Mouse (Mus musculus) limb, embryonic 10.5 days (tissue): ENCODE measurements around the gene Nepro. TPM values are rescaled to one million over a fixed set of nuclear protein-coding genes. Genes with fewer than 3 reads are reported as not detected.

Experiments used
- DNase-seq: peaks from one replicate; pipeline ENCODE4 v3.0.0-alpha.2; 2017; ENCODE audit warnings: low spot score
- H3K27ac ChIP-seq: fragments of 300-500 bp; sonication (generic); 2 replicates; pipeline ENCODE4 v1.5.1; 2016; ENCODE audit warnings: mild to moderate bottlenecking
- H3K27me3 ChIP-seq: fragments of 300-500 bp; sonication (generic); 2 replicates; pipeline ENCODE4 v1.6.1; 2016; ENCODE audit warnings: low read depth, mild to moderate bottlenecking; ENCODE audit not compliant: poor library complexity, severe bottlenecking
- H3K36me3 ChIP-seq: fragments of 300-500 bp; sonication (generic); 2 replicates; pipeline ENCODE4 v1.6.1; 2016; ENCODE audit warnings: mild to moderate bottlenecking, moderate library complexity
- H3K4me1 ChIP-seq: fragments of 300-500 bp; sonication (generic); 2 replicates; pipeline ENCODE4 v1.6.1; 2016
- H3K4me3 ChIP-seq: fragments of 300-500 bp; sonication (generic); 2 replicates; pipeline ENCODE4 v1.5.1; 2016; ENCODE audit warnings: mild to moderate bottlenecking, moderate library complexity
- H3K9me3 ChIP-seq: fragments of 300-500 bp; sonication (generic); replicated peaks from 2 replicates; pipeline ENCODE4 v1.6.1; 2016; ENCODE audit warnings: mild to moderate bottlenecking
- WGBS: fragments of 180-500 bp; shearing (Covaris S2); methylation state at CpG from one replicate; pipeline ENCODE4 v1.1.7; 2016; 5-methylcytosine and 5-hydroxymethylcytosine counted together
- polyA plus RNA-seq: library from polyadenylated mRNA; unstranded; fragments of >200 nt; fragmentation: Nextera tagmentation; extraction: Ambion mirVana; gene quantifications from 2 replicates; pipeline ENCODE4 v1.2.1, GENCODE M21; 2016

Gene Nepro
- polyA plus RNA-seq: 14.0 and 15.7 TPM in 2 replicates

- H3K27me3 ChIP-seq: no peaks in the 10 kb centered on the region
- peak; percentile 98 for DNase-seq
- H3K4me3 ChIP-seq: peak within 1 kb of the TSS; percentile 96
- H3K27ac ChIP-seq: peak within 1 kb of the TSS; percentile 99
- H3K9me3 ChIP-seq: no peaks in the 10 kb centered on the region
- peaks cover 40% of the 10 kb centered on the region for H3K36me3 ChIP-seq
- peaks cover 24% of the 10 kb centered on the region for H3K4me1 ChIP-seq
- WGBS: under 1% methylated on average over 63 of the region's 64 CpGs
Measured at GRCm38 (mm10) chr16:44724083-44724787, at the start of gene Nepro. Gene Nepro, plus strand, starts transcription at chr16:44724301.

GRCm38 (mm10) chr16:44676357-44676756 is 47.7 kb upstream of the Nepro start:
- Histone ChIP-seq H3K9me3 (no peaks in the 10 kb centered on the region), H3K4me1 (peaks cover 50% of the 10 kb centered on the region), H3K36me3 (no peaks in the 10 kb centered on the region), H3K4me3 (no peak overlapping the region), H3K27ac (peak overlapping the region; percentile 62; the same call in 1 of the 2 replicates), H3K27me3 (no peaks in the 10 kb centered on the region)
- DNase-seq: no peak
- WGBS: 96% methylated on average over 2 of the region's 2 CpGs

- Histone ChIP-seq H3K4me1 (peaks cover 26% of the 10 kb centered on the region), H3K27me3 (no peaks in the 10 kb centered on the region), H3K36me3 (no peaks in the 10 kb centered on the region), H3K9me3 (no peaks in the 10 kb centered on the region), H3K27ac (peak overlapping the region; percentile 79), H3K4me3 (no peak overlapping the region)
- WGBS: 74% methylated on average over 8 of the region's 8 CpGs
- DNase-seq: no peak
Measured at GRCm38 (mm10) chr16:44679082-44679481, 45.0 kb upstream of the Nepro start.

- H3K4me1 ChIP-seq: peaks cover 30% of the 10 kb centered on the region
- DNase-seq: peak; percentile 53
- H3K27me3 ChIP-seq: no peaks in the 10 kb centered on the region
- WGBS: 58% methylated on average over 8 of the region's 8 CpGs
- no peak overlapping the region for H3K4me3 ChIP-seq
- no peaks in the 10 kb centered on the region for H3K36me3 ChIP-seq
- H3K27ac ChIP-seq: peak overlapping the region; percentile 79
- H3K9me3 ChIP-seq: no peaks in the 10 kb centered on the region
Measured at GRCm38 (mm10) chr16:44679503-44679971, 44.6 kb upstream of the Nepro start.

GRCm38 (mm10) chr16:44680756-44681498 is 43.2 kb upstream of the Nepro start:
- H3K4me1 ChIP-seq: peaks cover 41% of the 10 kb centered on the region
- no peaks in the 10 kb centered on the region for H3K27me3 ChIP-seq
- no peaks in the 10 kb centered on the region for H3K36me3 ChIP-seq
- no peak overlapping the region for H3K4me3 ChIP-seq
- DNase-seq: no peak
- no peaks in the 10 kb centered on the region for H3K9me3 ChIP-seq
- peak overlapping the region; percentile 79 for H3K27ac ChIP-seq
- WGBS: 92% methylated on average over 9 of the region's 9 CpGs

- peak overlapping the region; percentile 30; the same call in 1 of the 2 replicates for H3K27ac ChIP-seq
- H3K27me3 ChIP-seq: no peaks in the 10 kb centered on the region
- peaks cover 55% of the 10 kb centered on the region for H3K4me1 ChIP-seq
- H3K36me3 ChIP-seq: no peaks in the 10 kb centered on the region
- 88% methylated on average over 7 of the region's 7 CpGs for WGBS
- no peak for DNase-seq
- no peaks in the 10 kb centered on the region for H3K9me3 ChIP-seq
- H3K4me3 ChIP-seq: no peak overlapping the region
Measured at GRCm38 (mm10) chr16:44684646-44685045, 39.5 kb upstream of the Nepro start.

- no peaks in the 10 kb centered on the region for H3K36me3 ChIP-seq
- 76% methylated on average over 7 of the region's 7 CpGs for WGBS
- no peaks in the 10 kb centered on the region for H3K27me3 ChIP-seq
- no peaks in the 10 kb centered on the region for H3K9me3 ChIP-seq
- DNase-seq: no peak
- peaks cover 49% of the 10 kb centered on the region for H3K4me1 ChIP-seq
- no peak overlapping the region for H3K4me3 ChIP-seq
- peak overlapping the region; percentile 74 for H3K27ac ChIP-seq
Measured at GRCm38 (mm10) chr16:44685401-44685800, 38.7 kb upstream of the Nepro start.

GRCm38 (mm10) chr16:44686991-44687718 is 36.9 kb upstream of the Nepro start:
- H3K4me3 ChIP-seq: peak overlapping the region; percentile 40
- WGBS: 53% methylated on average over 20 of the region's 20 CpGs
- peak; percentile 65 for DNase-seq
- no peaks in the 10 kb centered on the region for H3K27me3 ChIP-seq
- no peaks in the 10 kb centered on the region for H3K36me3 ChIP-seq
- peak overlapping the region; percentile 90 for H3K27ac ChIP-seq
- H3K9me3 ChIP-seq: no peaks in the 10 kb centered on the region
- H3K4me1 ChIP-seq: peaks cover 56% of the 10 kb centered on the region

- Histone ChIP-seq H3K27me3 (no peaks in the 10 kb centered on the region), H3K27ac (peak overlapping the region; percentile 90), H3K9me3 (no peaks in the 10 kb centered on the region), H3K4me1 (peaks cover 56% of the 10 kb centered on the region), H3K36me3 (no peaks in the 10 kb centered on the region), H3K4me3 (peak overlapping the region; percentile 40)
- 6% methylated on average over 18 of the region's 18 CpGs for WGBS
- DNase-seq: no peak
Measured at GRCm38 (mm10) chr16:44687719-44688420, 36.2 kb upstream of the Nepro start.

- H3K36me3 ChIP-seq: no peaks in the 10 kb centered on the region
- peaks cover 56% of the 10 kb centered on the region for H3K4me1 ChIP-seq
- peak overlapping the region; percentile 40; the same call in 1 of the 2 replicates for H3K4me3 ChIP-seq
- peak; percentile 43 for DNase-seq
- WGBS: 6% methylated on average over 4 of the region's 4 CpGs
- H3K27ac ChIP-seq: peak overlapping the region; percentile 90
- no peaks in the 10 kb centered on the region for H3K27me3 ChIP-seq
- H3K9me3 ChIP-seq: no peaks in the 10 kb centered on the region
Measured at GRCm38 (mm10) chr16:44688507-44688906, 35.6 kb upstream of the Nepro start.

GRCm38 (mm10) chr16:44690501-44690900 is 33.6 kb upstream of the Nepro start:
- no peaks in the 10 kb centered on the region for H3K27me3 ChIP-seq
- peaks cover 50% of the 10 kb centered on the region for H3K4me1 ChIP-seq
- H3K36me3 ChIP-seq: no peaks in the 10 kb centered on the region
- no peak for DNase-seq
- H3K27ac ChIP-seq: no peak overlapping the region
- no peaks in the 10 kb centered on the region for H3K9me3 ChIP-seq
- 88% methylated on average over 2 of the region's 2 CpGs for WGBS
- no peak overlapping the region for H3K4me3 ChIP-seq

- Histone ChIP-seq H3K4me3 (no peak overlapping the region), H3K27ac (0 out of 2 replicates have a peak overlapping the region, but pooled peaks have one; percentile 1), H3K9me3 (no peaks in the 10 kb centered on the region), H3K27me3 (no peaks in the 10 kb centered on the region), H3K36me3 (no peaks in the 10 kb centered on the region), H3K4me1 (peaks cover 54% of the 10 kb centered on the region)
- 86% methylated on average over 2 of the region's 2 CpGs for WGBS
- no peak for DNase-seq
Measured at GRCm38 (mm10) chr16:44691066-44691465, 33.0 kb upstream of the Nepro start.
